Mouse (Mus musculus) urinary bladder, adult 2 months (tissue): ENCODE results near the gene Zfp775. TPM values are rescaled to one million over a fixed set of nuclear protein-coding genes. Genes with fewer than 3 reads are reported as not detected.

Experiments
- polyA plus RNA-seq: library from polyadenylated mRNA; depleted of rRNA; stranded (reverse); fragments of >200 nt; gene quantifications from 2 replicates; pipeline ENCODE4 v1.2.3, GENCODE M21; 2012; rRNA removed

The Zfp775 gene
- polyA plus RNA-seq, 1 experiment = 4.6 TPM

Other genes starting within 250 kb of the Zfp775 start
- gene Krba1, start 206.5 kb upstream of the Zfp775 start, polyA plus RNA-seq = 21.3 and 21.9 TPM in 2 replicates
- gene Zfp467, start 156.2 kb upstream of the Zfp775 start, polyA plus RNA-seq = 55.6 and 64.6 TPM in 2 replicates
- gene Sspo, start 153.8 kb upstream of the Zfp775 start, polyA plus RNA-seq = 1.5 and 1.8 TPM in 2 replicates
- gene Atp6v0e2, start 64.4 kb upstream of the Zfp775 start, polyA plus RNA-seq = 50.0 and 56.9 TPM in 2 replicates
- 12.3 and 13.4 TPM in 2 replicates for gene Lrrc61, start 47.3 kb upstream of the Zfp775 start, polyA plus RNA-seq
- gene Rarres2, start 29.3 kb upstream of the Zfp775 start, polyA plus RNA-seq = 374 and 453 TPM in 2 replicates
- gene Gm45021, start 12.5 kb upstream of the Zfp775 start, polyA plus RNA-seq = 0.47 and 0.56 TPM in 2 replicates
- 45.0 and 45.4 TPM in 2 replicates for gene Repin1, start 8.2 kb upstream of the Zfp775 start, polyA plus RNA-seq
- gene Gm44965, start 8.1 kb upstream of the Zfp775 start, polyA plus RNA-seq = not detected in 2 replicates
- 5.7 and 6.2 TPM in 2 replicates for gene AI854703, start 24.7 kb downstream of the Zfp775 start, polyA plus RNA-seq
- 6.2 and 8.1 TPM in 2 replicates for gene Gimap8, start 45.2 kb downstream of the Zfp775 start, polyA plus RNA-seq
- gene Gimap9, start 74.1 kb downstream of the Zfp775 start, polyA plus RNA-seq = 5.6 and 6.9 TPM in 2 replicates
- 19.0 and 19.1 TPM in 2 replicates for gene Gimap4, start 82.5 kb downstream of the Zfp775 start, polyA plus RNA-seq
- 22.4 and 25.3 TPM in 2 replicates for gene Gimap6, start 106.2 kb downstream of the Zfp775 start, polyA plus RNA-seq
- gene Gm28053, start 116.5 kb downstream of the Zfp775 start, polyA plus RNA-seq = 1.3 and 1.8 TPM in 2 replicates
- 0.65 and 1.0 TPM in 2 replicates for gene Gimap7, start 116.6 kb downstream of the Zfp775 start, polyA plus RNA-seq
- 3.0 and 5.5 TPM in 2 replicates for gene Gimap1, start 137.0 kb downstream of the Zfp775 start, polyA plus RNA-seq
- gene Gimap5, start 144.1 kb downstream of the Zfp775 start, polyA plus RNA-seq = 6.1 and 7.7 TPM in 2 replicates
- gene Gimap3, start 168.8 kb downstream of the Zfp775 start, polyA plus RNA-seq = 5.4 and 7.9 TPM in 2 replicates
- gene Tmem176a, start 238.9 kb downstream of the Zfp775 start, polyA plus RNA-seq = 133 and 146 TPM in 2 replicates
- gene Tmem176b, start 239.4 kb downstream of the Zfp775 start, polyA plus RNA-seq = 391 and 400 TPM in 2 replicates